Mouse (Mus musculus): ENCODE data around the gene Cer1.

DNA sequence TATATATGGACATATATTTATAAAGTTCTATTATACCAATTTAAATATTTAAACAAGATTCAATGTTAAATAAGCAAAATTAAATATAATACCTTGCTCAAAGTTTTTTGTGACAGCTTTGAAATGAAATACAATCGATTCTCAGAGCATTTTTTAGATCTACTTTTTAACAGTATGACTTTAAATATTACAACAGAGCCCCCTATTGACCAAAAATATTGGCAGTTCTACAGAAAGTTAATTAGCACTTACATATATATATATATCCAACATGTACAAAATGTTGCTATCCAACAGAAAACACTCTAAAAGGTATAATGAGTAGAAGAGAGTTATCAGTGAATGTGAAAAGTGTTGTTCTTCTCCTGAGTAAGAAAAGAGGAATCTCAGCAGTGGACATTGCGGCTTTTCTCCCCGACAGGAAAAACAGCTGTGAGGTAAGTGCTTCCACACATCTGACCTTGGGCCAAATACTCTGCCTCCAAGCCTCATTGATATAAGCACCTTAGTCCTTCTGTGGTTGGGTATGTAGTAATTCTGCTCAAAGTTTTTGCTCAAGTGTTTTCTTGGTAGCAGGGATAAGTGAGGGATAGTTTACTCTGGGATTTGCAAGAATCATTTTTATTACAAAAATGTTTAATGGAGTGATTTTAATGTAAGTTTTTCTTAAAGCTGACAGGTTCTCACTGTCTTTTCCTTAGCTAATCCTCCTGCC lies 47.3 kb downstream of the Cer1 start:
- TF ChIP-seq EP300 (IDR thresholded peaks at IDR 0.05), result no peak
- TF ChIP-seq CTCF (IDR thresholded peaks at IDR 0.05), result peak; percentile 33

Data from lung, postnatal 0 days (tissue).